Mouse (Mus musculus): Measurements from ENCODE around the gene Hivep3. TPM values are rescaled to one million over a fixed set of nuclear protein-coding genes. Genes with fewer than 3 reads are reported as not detected.

Hivep3 gene
- polyA plus RNA-seq, 1 experiment from 2014 or later = 8.6 TPM

GRCm38 (mm10) chr4:120062198-120062597 lies 328.6 kb downstream of the Hivep3 start:
- no peaks in the 10 kb centered on the region for H3K27me3 ChIP-seq (ENCODE audit: control insufficient read depth, insufficient read depth, low read length)
- ATAC-seq (ENCODE audit: insufficient number of reproducible peaks, insufficient read depth, low FRiP score, low read depth) = no peak
- no peaks in the 10 kb centered on the region for H3K4me1 ChIP-seq (ENCODE audit: control insufficient read depth, insufficient read depth, low read length)
- H3K9me3 ChIP-seq (ENCODE audit: control insufficient read depth, low read depth, low read length) = no peaks in the 10 kb centered on the region
- H3K9ac ChIP-seq (replicated peaks; ENCODE audit: low read depth, low read length) = no peak overlapping the region
- H3K27ac ChIP-seq (ENCODE audit: low read length) = no peak overlapping the region
- no peak overlapping the region for H3K4me2 ChIP-seq (replicated peaks; ENCODE audit: low read depth, low read length)
- H3K36me3 ChIP-seq (ENCODE audit: control insufficient read depth, insufficient read depth, low read length) = no peaks in the 10 kb centered on the region
- no peak overlapping the region for H3K4me3 ChIP-seq (ENCODE audit: low read depth, low read length)
- WGBS = 66% methylated on average over 6 of the region's 6 CpGs

- H3K4me2 ChIP-seq (replicated peaks; ENCODE audit: low read depth, low read length) = no peak overlapping the region
- no peaks in the 10 kb centered on the region for H3K27me3 ChIP-seq (ENCODE audit: control insufficient read depth, insufficient read depth, low read length)
- WGBS = 90% methylated on average over 11 of the region's 11 CpGs
Observed at GRCm38 (mm10) chr4:120062754-120063153, 329.2 kb downstream of the Hivep3 start.

GRCm38 (mm10) chr4:120063353-120064124 lies 330.0 kb downstream of the Hivep3 start:
- Histone ChIP-seq H3K27me3 (ENCODE audit: control insufficient read depth, insufficient read depth, low read length) (no peaks in the 10 kb centered on the region), H3K27ac (ENCODE audit: low read length) (no peak overlapping the region), H3K4me1 (ENCODE audit: control insufficient read depth, insufficient read depth, low read length) (no peaks in the 10 kb centered on the region), H3K36me3 (ENCODE audit: control insufficient read depth, insufficient read depth, low read length) (no peaks in the 10 kb centered on the region), H3K9ac (replicated peaks; ENCODE audit: low read depth, low read length) (no peak overlapping the region), H3K4me2 (replicated peaks; ENCODE audit: low read depth, low read length) (no peak overlapping the region), H3K9me3 (ENCODE audit: control insufficient read depth, low read depth, low read length) (no peaks in the 10 kb centered on the region), H3K4me3 (ENCODE audit: low read depth, low read length) (no peak overlapping the region)
- no peak for ATAC-seq (ENCODE audit: insufficient number of reproducible peaks, insufficient read depth, low FRiP score, low read depth)
- WGBS = 86% methylated on average over 20 of the region's 20 CpGs

More at GRCm38 (mm10) chr4:120062754-120063153, 329.2 kb downstream of the Hivep3 start:
- Histone ChIP-seq H3K4me1 (ENCODE audit: control insufficient read depth, insufficient read depth, low read length) (no peaks in the 10 kb centered on the region), H3K4me3 (ENCODE audit: low read depth, low read length) (no peak overlapping the region), H3K9me3 (ENCODE audit: control insufficient read depth, low read depth, low read length) (no peaks in the 10 kb centered on the region), H3K27ac (ENCODE audit: low read length) (no peak overlapping the region), H3K9ac (replicated peaks; ENCODE audit: low read depth, low read length) (no peak overlapping the region), H3K36me3 (ENCODE audit: control insufficient read depth, insufficient read depth, low read length) (no peaks in the 10 kb centered on the region)
- ATAC-seq (ENCODE audit: insufficient number of reproducible peaks, insufficient read depth, low FRiP score, low read depth) = no peak

GRCm38 (mm10) chr4:120064696-120065095 lies 331.1 kb downstream of the Hivep3 start, which contains the start of gene AL607142.1:
AL607142.1 (plus strand) TSS chr4:120064996.
- Histone ChIP-seq H3K9ac (replicated peaks; ENCODE audit: low read depth, low read length) (no peak within 1 kb of the TSS), H3K4me3 (ENCODE audit: low read depth, low read length) (no peak within 1 kb of the TSS), H3K4me1 (ENCODE audit: control insufficient read depth, insufficient read depth, low read length) (no peaks in the 10 kb centered on the region), H3K9me3 (ENCODE audit: control insufficient read depth, low read depth, low read length) (no peaks in the 10 kb centered on the region), H3K27me3 (ENCODE audit: control insufficient read depth, insufficient read depth, low read length) (no peaks in the 10 kb centered on the region), H3K4me2 (replicated peaks; ENCODE audit: low read depth, low read length) (no peak within 1 kb of the TSS), H3K27ac (ENCODE audit: low read length) (no peak within 1 kb of the TSS), H3K36me3 (ENCODE audit: control insufficient read depth, insufficient read depth, low read length) (no peaks in the 10 kb centered on the region)
- 91% methylated on average over 10 of the region's 10 CpGs for WGBS
- ATAC-seq (ENCODE audit: insufficient number of reproducible peaks, insufficient read depth, low FRiP score, low read depth) = no peak

GRCm38 (mm10) chr4:120066841-120067591 lies 333.4 kb downstream of the Hivep3 start:
- no peaks in the 10 kb centered on the region for H3K9me3 ChIP-seq (ENCODE audit: control insufficient read depth, low read depth, low read length)
- H3K27me3 ChIP-seq (ENCODE audit: control insufficient read depth, insufficient read depth, low read length) = no peaks in the 10 kb centered on the region
- H3K4me1 ChIP-seq (ENCODE audit: control insufficient read depth, insufficient read depth, low read length) = no peaks in the 10 kb centered on the region
- WGBS = 62% methylated on average over 9 of the region's 9 CpGs
- ATAC-seq (ENCODE audit: insufficient number of reproducible peaks, insufficient read depth, low FRiP score, low read depth) = no peak; the same call in 1 of the 2 replicates
- H3K9ac ChIP-seq (replicated peaks; ENCODE audit: low read depth, low read length) = no peak overlapping the region
- H3K4me3 ChIP-seq (ENCODE audit: low read depth, low read length) = no peak overlapping the region
- no peak overlapping the region for H3K4me2 ChIP-seq (replicated peaks; ENCODE audit: low read depth, low read length)
- no peaks in the 10 kb centered on the region for H3K36me3 ChIP-seq (ENCODE audit: control insufficient read depth, insufficient read depth, low read length)
- no peak overlapping the region for H3K27ac ChIP-seq (ENCODE audit: low read length)

GRCm38 (mm10) chr4:120067592-120068235 lies 334.1 kb downstream of the Hivep3 start:
- no peak for ATAC-seq (ENCODE audit: insufficient number of reproducible peaks, insufficient read depth, low FRiP score, low read depth)

GRCm38 (mm10) chr4:120068883-120069581 lies 335.4 kb downstream of the Hivep3 start:
- Histone ChIP-seq H3K9ac (replicated peaks; ENCODE audit: low read depth, low read length) (no peak overlapping the region), H3K9me3 (ENCODE audit: control insufficient read depth, low read depth, low read length) (no peaks in the 10 kb centered on the region), H3K27me3 (ENCODE audit: control insufficient read depth, insufficient read depth, low read length) (no peaks in the 10 kb centered on the region), H3K36me3 (ENCODE audit: control insufficient read depth, insufficient read depth, low read length) (no peaks in the 10 kb centered on the region), H3K27ac (ENCODE audit: low read length) (no peak overlapping the region), H3K4me2 (replicated peaks; ENCODE audit: low read depth, low read length) (no peak overlapping the region), H3K4me3 (ENCODE audit: low read depth, low read length) (no peak overlapping the region), H3K4me1 (ENCODE audit: control insufficient read depth, insufficient read depth, low read length) (0 out of 2 replicates have a peak, but pooled peaks cover 1% of the 10 kb centered on the region)
- no peak for ATAC-seq (ENCODE audit: insufficient number of reproducible peaks, insufficient read depth, low FRiP score, low read depth)
- 81% methylated on average over 3 of the region's 3 CpGs for WGBS

More at GRCm38 (mm10) chr4:120067592-120068235, 334.1 kb downstream of the Hivep3 start:
- Histone ChIP-seq H3K4me1 (ENCODE audit: control insufficient read depth, insufficient read depth, low read length) (no peaks in the 10 kb centered on the region), H3K9me3 (ENCODE audit: control insufficient read depth, low read depth, low read length) (no peaks in the 10 kb centered on the region), H3K9ac (replicated peaks; ENCODE audit: low read depth, low read length) (no peak overlapping the region), H3K4me3 (ENCODE audit: low read depth, low read length) (no peak overlapping the region), H3K36me3 (ENCODE audit: control insufficient read depth, insufficient read depth, low read length) (no peaks in the 10 kb centered on the region), H3K27ac (ENCODE audit: low read length) (no peak overlapping the region), H3K27me3 (ENCODE audit: control insufficient read depth, insufficient read depth, low read length) (no peaks in the 10 kb centered on the region), H3K4me2 (replicated peaks; ENCODE audit: low read depth, low read length) (no peak overlapping the region)
- WGBS = 85% methylated on average over 8 of the region's 8 CpGs

GRCm38 (mm10) chr4:120069582-120069980 lies 336.0 kb downstream of the Hivep3 start:
- H3K4me1 ChIP-seq (ENCODE audit: control insufficient read depth, insufficient read depth, low read length) = 0 out of 2 replicates have a peak, but pooled peaks cover 5% of the 10 kb centered on the region
- H3K27ac ChIP-seq (ENCODE audit: low read length) = no peak overlapping the region
- H3K36me3 ChIP-seq (ENCODE audit: control insufficient read depth, insufficient read depth, low read length) = no peaks in the 10 kb centered on the region
- H3K4me2 ChIP-seq (replicated peaks; ENCODE audit: low read depth, low read length) = no peak overlapping the region
- WGBS = 86% methylated on average over 3 of the region's 3 CpGs
- H3K4me3 ChIP-seq (ENCODE audit: low read depth, low read length) = no peak overlapping the region
- ATAC-seq (ENCODE audit: insufficient number of reproducible peaks, insufficient read depth, low FRiP score, low read depth) = no peak
- H3K27me3 ChIP-seq (ENCODE audit: control insufficient read depth, insufficient read depth, low read length) = no peaks in the 10 kb centered on the region
- H3K9me3 ChIP-seq (ENCODE audit: control insufficient read depth, low read depth, low read length) = no peaks in the 10 kb centered on the region
- H3K9ac ChIP-seq (replicated peaks; ENCODE audit: low read depth, low read length) = no peak overlapping the region

All from stomach, embryonic 14.5 days (tissue).